Mouse (Mus musculus): ENCODE data around the gene Prkcb. TPM values are rescaled to one million over a fixed set of nuclear protein-coding genes. Genes with fewer than 3 reads are reported as not detected.

Gene Prkcb
- polyA plus RNA-seq, 1 experiment from 2014 or later, result 206 TPM

DNA sequence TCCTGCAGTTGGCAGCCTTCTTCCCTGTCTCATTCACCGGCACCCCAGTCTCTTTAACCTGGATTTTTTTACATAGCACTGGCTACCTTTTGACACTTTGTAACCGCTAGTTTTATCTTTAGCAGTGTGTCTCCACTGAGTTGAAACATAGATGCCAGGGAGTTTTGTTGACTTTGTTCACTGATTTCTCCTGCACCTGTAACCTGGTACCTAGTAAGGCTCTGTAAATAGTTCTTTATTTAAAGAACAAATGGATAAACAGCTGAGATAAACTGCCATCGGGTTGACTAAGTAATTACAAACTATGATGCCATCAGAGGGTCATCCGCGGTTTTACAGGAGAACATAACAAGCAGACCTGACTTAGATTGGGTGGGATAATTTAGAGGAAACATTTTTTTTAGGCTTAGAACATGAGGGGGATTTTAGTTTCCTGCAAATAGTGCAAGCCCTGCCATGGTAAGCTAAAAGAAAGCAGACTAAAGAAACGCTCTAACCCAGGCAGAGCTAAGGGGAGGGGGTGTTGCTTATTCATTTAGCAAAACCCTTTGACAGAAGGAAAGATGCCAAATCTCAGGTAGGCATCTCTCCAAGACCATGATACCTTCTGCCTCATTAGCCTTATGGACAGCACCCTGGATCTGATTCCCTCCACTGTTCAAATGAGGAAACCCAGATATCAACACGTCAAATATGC, 291.1 kb downstream of the Prkcb start:
- no peak for DNase-seq (ENCODE audit: low spot score)

DNA sequence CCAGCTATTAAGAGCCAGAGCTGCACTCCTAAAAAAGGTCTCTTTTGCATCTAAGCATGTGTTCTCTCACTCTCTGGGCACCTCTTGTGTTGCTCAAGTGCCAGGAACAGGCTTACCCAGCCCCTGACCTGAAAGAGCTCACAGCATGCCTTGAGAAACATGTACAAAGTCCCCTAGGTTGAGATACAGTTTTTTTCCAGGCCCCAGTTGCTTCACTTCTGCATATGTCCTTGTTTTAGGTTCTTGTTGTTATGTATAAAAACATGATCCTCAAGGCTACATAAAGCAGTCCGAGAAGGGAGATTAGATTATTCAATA, 291.6 kb downstream of the Prkcb start:
- DNase-seq (ENCODE audit: low spot score), result no peak

DNA sequence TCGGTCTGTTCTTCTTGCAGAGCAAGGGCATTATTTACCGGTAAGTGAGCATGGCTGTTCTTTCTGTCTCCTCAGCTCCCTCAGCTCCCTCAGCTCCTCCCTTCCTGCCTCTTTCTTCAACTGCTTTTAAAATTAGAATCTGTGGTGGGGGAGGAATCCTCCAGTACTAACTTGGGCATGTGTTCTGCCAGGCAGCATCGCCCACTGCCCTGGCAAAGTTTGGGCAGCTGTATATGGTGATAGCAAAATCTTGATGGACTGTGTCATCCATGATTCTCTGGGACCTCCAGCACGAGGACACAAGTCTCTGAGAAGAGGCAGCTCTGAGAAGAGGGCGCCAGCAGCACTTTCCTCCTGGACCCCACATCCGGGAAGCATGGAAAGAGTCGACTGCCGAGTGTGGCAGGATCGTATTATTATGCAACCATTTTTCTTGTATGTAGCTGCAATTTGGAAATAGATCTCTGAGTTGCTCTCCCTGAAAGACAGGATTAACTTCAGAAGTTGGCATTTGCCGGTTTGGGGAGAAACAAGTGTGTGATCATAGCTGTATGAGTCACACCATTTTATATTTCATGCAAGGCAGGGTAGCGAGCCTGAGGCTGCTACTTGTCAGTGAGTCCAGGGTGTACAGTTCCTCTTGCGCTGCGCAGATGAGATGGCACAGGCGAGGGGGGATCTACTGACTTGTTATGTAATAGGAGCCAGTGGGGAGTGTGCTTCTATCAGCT, 296.0 kb downstream of the Prkcb start:
- no peak for DNase-seq (ENCODE audit: low spot score)

DNA sequence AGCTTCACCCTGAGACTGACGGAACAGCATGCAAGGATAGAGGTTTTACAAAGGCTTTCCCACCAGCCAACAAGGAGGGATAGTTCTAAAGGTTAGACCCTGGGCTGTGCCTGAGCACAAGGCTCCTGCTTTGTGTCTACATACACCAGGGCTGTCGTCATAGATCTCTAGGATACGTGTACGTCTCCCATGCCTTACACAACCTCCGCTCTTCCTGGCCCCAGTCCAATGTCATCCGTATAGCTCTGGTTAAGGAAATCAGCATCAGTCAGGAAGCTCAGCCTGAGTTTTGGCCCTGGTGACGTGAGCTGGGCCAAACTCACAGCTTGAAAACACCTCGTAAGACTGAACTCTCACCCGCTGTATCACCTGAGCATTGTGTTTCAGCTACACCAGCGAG, 307.3 kb downstream of the Prkcb start:
- DNase-seq (ENCODE audit: low spot score), result no peak

DNA sequence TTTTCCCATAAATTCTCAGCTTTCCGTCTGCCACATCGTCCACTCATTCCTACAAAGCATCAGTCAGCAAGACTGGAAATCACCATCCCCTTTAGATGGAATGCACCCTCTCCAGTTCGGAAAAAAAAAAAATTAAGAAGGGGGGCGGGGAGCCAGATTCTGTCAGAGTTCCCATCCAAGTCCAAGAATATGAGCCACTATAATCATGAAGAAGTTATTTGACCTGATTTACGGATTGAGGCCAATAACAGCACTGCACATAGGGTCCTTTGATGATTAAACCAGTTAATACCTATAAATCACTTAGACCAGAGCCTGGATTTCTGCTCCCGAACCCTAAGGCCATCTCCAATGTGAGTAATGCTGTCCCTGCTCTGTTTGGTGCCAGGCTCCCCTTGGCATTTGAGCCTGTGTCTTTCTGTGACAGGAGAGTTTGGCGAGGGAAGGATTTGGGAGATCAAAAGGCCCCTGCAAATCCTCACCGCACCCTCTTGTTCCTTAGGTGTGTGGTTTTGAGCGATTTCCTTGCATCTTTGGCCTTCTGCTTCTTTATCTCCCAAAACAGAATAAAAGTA, 308.1 kb downstream of the Prkcb start:
- DNase-seq (ENCODE audit: low spot score), result no peak

DNA sequence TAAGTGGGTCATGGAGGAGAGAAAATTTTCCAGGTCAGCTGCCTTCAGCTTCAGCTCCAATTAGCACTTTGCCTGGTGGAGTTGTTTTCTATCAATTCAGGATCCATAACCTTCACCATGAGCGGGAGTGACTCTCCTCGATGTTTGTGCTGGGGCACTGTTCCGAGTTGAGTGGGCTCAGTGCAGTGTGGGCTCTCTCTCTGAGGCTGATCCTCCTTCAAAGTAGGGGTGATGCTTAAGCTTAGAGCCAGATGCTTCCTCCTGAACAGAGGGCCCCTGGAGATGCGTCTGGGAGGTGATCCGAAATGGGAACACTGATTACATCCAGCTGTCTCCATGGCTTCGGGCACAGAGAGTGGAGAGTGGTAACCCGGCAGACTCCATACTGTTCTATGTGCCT, 308.8 kb downstream of the Prkcb start:
- no peak for DNase-seq (ENCODE audit: low spot score)

DNA sequence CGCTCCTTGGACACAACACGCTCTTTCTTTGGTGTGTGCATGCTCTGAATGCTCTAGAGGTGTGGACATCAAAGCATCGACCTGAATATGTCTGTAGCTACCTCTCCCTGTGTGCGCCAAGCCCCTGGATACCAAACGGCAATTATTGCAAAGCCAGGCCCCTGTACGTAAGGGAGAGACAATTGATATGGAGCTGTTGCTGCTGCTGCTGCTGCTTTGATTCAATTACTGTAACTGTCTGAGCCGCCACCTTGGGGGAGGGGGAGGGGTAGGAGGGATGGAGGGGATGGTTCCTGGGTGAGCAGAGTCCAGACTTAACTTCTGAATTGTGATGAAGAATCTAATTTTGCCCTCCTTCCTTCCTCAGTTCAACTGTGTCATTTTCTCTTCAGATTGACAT, 312.3 kb downstream of the Prkcb start:
- no peak for DNase-seq (ENCODE audit: low spot score)

DNA sequence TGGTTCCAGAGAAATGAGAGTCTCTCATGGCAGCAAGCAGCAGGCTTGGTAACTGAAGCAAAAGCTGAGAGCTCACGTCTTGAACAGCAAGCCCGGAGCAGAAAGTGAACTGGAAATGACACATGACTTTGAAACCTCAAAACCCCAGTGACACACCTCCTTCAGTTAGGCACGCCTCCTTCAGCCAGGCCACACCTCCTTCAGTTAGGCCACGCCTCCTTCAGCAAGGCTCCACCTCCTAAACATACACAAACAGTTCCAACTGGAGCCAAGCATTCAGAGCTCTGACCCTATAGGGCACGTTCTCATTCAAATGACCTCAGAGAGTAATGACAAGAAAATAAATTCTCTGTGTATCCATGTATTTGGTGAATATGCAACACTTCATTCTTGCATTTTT, 316.5 kb downstream of the Prkcb start:
- no peak for DNase-seq (ENCODE audit: low spot score)

DNA sequence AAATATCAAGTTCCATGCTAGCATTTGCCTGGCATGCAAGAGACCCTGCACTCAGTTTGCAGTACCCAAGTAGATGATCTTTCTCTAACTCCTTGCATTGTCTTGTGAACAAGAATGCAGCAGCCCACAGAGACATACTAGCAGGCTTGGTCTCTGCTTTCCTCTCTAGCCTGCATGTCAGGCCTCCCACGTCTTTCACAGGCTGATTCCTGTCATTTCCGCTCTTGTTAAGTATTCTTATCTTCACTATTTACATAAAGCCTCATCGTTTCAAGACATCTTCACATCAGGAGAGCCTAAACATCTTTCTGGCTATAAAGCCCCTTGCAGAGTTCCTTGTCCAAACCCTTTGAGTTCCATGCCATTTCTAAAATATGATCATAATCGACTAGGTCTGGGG, 320.9 kb downstream of the Prkcb start:
- no peak for DNase-seq (ENCODE audit: low spot score)

DNA sequence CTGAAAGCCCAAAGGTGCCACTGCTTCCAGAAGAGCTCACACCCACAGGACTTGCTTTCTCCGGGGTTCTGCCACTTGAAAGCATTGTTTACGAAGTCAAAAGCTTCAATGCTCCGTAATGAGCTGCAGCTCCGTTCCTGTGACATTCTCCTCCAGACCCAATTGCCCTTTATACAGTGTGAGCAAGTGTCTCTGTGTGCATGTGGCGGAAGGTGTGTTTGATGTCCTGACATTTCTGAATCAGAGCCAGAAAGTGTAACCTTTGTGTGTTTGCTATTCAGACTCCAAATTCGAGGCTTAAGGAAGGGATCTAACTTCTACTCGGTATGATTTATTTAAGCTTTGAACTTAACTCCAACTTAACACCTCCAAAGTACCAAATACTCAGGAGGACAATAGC, 321.6 kb downstream of the Prkcb start:
- no peak for DNase-seq (ENCODE audit: low spot score)

DNA sequence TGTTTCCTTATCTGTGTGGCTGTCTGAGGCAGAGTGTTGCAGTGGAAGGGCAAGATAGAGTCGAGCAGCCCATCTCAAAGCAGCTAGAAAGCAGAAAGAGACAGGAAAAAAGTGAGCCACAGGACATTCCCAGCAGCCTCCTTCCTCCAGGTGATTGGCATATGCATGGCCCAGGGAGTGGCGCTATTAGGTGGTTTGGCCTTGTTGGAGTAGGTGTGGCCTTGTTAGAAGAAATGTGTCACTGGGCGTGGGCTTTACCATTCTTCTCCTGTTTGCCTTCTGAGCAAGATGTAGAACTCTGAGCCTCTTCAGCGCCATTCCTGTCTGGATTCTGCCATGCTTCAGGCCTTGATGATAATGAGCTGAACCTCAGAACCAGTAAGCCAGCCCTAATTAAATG, 325.3 kb downstream of the Prkcb start:
- DNase-seq (ENCODE audit: low spot score), result no peak

DNA sequence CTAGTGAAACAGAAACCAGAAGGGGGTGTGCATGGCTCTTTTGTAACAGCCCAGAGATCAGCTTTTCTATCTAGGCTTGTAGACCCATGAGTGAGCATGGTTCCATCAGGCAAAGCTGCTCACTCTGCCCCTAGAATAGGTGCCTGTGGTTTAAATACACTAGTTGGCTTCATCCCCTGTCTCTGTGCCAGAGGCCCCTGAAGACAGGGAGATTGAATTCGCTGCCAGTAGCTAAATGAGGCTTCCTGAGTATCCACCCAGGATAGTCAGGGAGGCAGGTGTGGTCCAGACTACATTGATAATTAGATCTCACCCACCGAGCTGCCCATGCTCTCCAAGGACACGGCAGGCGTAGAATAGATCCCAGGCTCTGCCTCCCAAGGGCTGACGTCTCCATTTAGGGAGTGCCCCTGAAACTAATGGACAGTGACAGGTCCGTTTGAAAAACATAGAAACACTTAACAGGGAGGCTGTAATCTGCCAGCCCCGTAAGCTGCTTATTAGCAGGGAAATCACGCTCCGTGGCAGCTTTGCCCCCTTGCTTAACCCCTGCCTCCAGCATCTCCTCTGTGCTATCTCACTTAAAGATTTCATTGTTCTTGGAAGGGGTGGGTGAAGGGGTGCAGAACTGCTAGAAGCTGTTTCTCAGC, 333.7 kb downstream of the Prkcb start:
- DNase-seq (ENCODE audit: low spot score), result no peak

DNA sequence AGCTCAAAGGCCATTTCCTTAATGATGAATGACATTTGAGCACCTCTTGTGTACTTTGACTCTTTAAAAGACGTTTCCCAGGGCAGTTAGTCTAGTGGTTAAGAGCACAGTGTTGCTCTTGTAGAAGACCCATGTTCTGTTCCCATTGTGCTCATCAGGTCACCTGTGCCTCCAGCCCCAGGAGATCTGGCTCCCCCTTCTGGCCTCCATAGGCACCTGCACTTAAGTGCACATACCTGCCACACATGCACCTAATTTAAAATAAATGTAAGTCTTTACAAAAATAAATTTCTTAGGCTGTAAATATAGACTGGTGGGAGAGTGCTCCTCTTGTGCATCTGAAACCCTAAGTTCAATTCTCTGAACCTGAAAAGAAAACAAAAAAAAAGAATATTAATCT, 335.2 kb downstream of the Prkcb start:
- DNase-seq (ENCODE audit: low spot score), result no peak

DNA sequence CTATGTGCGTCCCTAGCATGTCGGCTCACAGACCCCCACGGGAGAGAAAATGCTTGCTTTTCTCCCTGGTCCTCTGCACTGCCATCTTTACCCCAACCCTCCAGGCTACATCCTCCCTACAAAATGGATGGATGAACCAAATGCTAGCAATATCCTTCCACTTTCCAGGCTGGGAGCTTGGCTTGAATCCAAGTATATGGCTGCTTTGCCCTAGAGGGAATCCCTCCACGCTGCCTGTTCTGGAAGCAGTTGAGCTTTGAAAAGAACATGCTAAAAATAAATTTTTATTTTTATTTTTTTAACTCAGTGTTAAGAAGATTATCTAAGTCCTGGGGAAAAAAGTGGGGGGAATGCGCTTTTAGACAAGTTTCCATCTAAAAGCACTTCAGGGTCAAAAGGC, 339.5 kb downstream of the Prkcb start:
- DNase-seq (ENCODE audit: low spot score), result no peak

DNA sequence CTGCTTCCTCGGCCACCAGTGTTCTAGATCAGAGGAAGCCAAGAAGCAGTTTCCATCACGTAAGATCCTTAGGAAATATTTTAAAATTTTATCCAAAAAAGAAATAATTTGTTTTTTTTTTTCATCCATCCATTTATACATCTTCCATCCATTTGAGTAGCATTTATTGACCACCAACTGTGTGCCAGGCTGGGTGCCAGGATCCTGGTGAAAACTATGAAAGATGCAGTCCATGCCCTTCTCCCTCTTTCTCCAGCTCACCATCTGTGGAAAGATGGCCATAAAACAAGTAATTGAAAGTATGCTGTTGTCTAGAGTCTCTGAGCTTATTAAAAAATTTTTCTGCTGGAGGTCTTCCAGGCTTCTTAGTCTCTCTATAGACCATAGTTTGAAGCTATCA, 341.8 kb downstream of the Prkcb start:
- DNase-seq (ENCODE audit: low spot score), result no peak

DNA sequence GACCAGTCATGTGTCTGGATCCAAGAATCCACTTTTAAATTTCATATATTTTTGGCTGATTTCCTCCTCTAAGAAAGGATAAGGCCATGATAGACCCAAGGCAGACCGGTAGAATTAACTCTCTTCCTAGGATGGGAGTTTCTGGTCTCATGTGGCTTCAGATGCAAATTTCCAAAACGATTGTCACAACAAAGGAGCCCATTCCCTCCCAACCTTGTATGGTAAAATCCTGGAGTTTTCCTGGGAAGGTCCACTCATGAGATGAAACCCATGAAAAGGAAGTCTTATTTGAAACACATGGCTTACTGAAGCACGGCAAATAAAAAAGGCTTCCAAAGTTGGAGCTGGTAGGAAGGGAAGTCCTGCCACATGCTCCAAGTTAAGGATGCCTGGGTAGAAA, 342.6 kb downstream of the Prkcb start:
- DNase-seq (ENCODE audit: low spot score), result no peak

DNA sequence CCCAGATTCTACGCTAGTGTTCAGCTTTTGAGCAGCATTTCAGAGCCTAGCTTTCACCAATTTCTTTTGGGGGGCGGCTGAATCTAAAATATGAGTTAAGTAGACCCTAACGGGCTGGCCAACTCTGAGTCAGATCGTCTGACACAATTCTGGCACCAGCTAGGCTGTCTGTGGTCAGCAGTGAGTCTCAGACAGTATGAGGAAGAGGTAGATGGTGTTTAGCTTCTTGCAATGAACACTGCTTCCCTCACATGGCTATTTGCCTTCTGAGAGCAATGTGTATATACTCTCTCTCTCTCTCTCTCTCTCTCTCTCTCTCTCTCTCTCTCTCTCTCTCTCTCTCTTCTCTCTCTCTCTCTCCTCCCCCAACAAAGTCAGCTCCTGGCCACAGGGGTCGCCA, 344.4 kb downstream of the Prkcb start:
- no peak for DNase-seq (ENCODE audit: low spot score)

DNA sequence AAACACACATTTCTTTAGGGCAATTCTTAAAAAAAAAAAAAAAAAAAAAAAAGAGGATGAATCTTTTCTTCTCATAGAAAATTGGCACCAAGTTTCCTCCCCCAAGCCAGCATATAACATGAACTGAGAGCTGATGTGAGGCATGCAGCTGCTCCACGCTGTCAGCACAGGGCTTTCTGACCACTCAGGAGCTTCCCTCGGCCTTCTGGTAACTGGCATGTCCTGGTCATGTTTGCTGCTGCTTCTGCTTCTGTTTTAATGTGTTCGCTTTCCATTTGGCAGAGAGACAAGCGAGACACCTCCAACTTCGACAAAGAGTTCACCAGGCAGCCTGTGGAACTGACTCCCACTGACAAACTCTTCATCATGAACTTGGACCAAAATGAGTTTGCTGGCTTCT, 344.9 kb downstream of the Prkcb start:
- no peak for DNase-seq (ENCODE audit: low spot score)

DNA sequence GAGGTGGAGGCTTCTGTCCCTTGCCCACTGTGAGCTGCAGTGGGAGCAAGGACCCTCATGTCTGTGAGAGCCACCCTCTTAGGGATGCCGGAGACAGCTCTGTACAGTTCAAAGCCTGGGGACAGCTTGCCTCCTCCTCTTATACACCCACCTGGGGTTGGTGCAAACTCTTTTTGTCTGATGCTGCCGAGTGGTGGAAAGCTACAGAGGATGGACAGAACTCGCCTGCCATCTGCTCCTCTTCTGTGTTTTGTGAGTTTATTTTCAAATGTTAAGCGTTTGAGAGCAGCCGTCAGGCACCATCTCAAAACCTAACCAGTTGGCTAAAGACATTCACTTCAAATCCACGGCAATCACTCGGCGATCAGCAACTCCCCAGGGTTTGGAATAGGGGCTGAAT, 355.1 kb downstream of the Prkcb start:
- DNase-seq (ENCODE audit: low spot score), result no peak

DNA sequence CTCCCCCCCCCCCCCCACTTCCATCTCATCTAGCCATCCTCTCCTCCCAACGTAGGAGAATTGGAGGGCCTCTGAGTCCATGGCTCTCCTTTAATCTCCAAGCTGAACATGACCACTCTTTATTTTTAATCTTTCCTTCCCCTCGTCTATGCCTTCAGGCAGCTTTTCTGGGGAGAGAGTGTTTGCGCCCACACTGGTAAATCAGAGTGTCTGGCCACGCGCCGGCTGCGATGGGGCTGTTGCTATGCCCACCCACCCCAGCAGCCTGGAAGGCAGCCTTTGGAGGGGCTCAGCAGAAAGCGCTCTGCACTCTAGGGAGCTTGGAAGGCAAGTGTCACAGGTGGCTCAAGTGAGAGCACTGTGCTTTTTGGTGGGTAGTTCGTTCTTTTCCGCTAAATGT, 360.8 kb downstream of the Prkcb start:
- no peak for DNase-seq (ENCODE audit: low spot score)

DNA sequence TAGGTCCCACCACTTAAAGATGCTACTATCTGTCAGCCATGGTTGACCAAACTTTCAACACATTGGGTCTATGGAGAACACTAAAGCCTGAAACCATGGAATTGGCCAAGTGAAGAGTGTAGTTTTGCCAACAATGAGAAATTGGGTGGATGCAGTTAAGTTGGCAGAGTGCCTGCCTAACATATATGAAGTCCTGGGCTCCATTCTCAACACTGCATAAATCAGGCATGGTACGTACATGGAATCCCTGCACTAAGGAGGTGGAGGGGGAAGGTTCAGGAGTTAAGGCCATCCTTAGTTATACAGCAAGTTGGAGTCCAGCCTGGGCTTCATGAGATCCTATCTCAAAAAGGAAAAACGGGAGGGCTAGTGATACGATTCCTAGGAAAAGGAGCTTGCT, 364.0 kb downstream of the Prkcb start:
- no peak for DNase-seq (ENCODE audit: low spot score)

DNA sequence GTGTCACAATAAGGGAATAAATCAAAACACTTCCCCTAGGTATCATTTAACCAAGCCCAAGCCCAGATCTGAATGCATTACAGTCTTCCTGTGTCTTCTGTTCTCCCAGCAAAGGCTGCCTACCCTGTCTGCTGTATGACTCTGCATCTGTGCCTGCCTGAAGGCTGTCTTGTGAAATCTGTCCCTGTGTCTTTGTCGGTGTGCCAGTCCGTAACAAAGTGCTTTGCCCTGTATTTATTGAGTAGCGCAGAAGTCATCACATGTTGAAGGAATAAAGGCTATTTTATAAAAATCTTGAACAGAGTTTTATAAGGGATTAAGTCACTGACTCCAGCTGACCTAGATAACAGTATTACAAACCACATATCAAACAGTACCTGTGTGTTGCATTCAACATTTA, 368.1 kb downstream of the Prkcb start:
- no peak for DNase-seq (ENCODE audit: low spot score)

Measured in thymus, postnatal 0 days (tissue).